Mouse (Mus musculus) CH12.LX (cell line): ENCODE data around the gene Podnl1. TPM values are rescaled to one million over a fixed set of nuclear protein-coding genes. Genes with fewer than 3 reads are reported as not detected.

Experiments used
- DNase-seq: peaks from one replicate; pipeline ENCODE4 v3.0.0-alpha.2; 2013; ENCODE audit errors: extremely low read depth
- H3K27ac ChIP-seq: 2 replicates; pipeline ENCODE4 v1.5.1; 2012; ENCODE audit warnings: low read depth, mild to moderate bottlenecking, control low read depth, moderate library complexity; ENCODE audit not compliant: insufficient read depth
- H3K27me3 ChIP-seq: replicated peaks from 2 replicates; pipeline ENCODE3; 2012; ENCODE audit warnings: inconsistent platforms
- H3K36me3 ChIP-seq, 2 experiments: replicated peaks in 1 of 2; 2 replicates each; pipeline versions ENCODE3 to v1.6.1; 2012; ENCODE audit warnings: inconsistent platforms in 1 of 2, low read length in 1 of 2, mild to moderate bottlenecking in 1 of 2, mixed read lengths in 1 of 2, moderate library complexity in 1 of 2; ENCODE audit not compliant: control insufficient read depth in 1 of 2, insufficient read depth in 1 of 2
- H3K4me1 ChIP-seq, 2 experiments: 2 replicates each; pipeline ENCODE4 v1.6.1; 2012; ENCODE audit warnings: inconsistent platforms in 1 of 2, moderate library complexity in 1 of 2; ENCODE audit not compliant: insufficient read depth in 2 of 2, control insufficient read depth in 1 of 2
- H3K4me2 ChIP-seq: 2 replicates; pipeline ENCODE4 v1.6.1; 2012; ENCODE audit warnings: low read depth, mild to moderate bottlenecking, control low read depth; ENCODE audit not compliant: poor library complexity, insufficient read depth, severe bottlenecking
- H3K4me3 ChIP-seq, 3 experiments: fragments of 150-350 bp in 1 of 3; sonication (generic) in 1 of 3; replicated peaks in 1 of 3; 2 replicates each; pipeline versions ENCODE3 to v1.5.1; 2011 to 2012; ENCODE audit warnings: low read depth in 2 of 3, low read length in 2 of 3, mild to moderate bottlenecking in 2 of 3, moderate library complexity in 2 of 3, control low read depth in 1 of 3, improper control_type of control experiment in 1 of 3, inconsistent platforms in 1 of 3, mixed read lengths in 1 of 3; ENCODE audit not compliant: poor library complexity in 1 of 3
- H3K79me2 ChIP-seq: replicated peaks from 2 replicates; pipeline ENCODE4 v1.6.1; 2012; ENCODE audit warnings: mild to moderate bottlenecking, moderate library complexity; ENCODE audit not compliant: control insufficient read depth, poor library complexity, insufficient read depth, severe bottlenecking; ENCODE audit errors: extremely low read depth
- H3K9ac ChIP-seq: 2 replicates; pipeline ENCODE4 v1.6.1; 2012; ENCODE audit warnings: low read depth, mild to moderate bottlenecking, control low read depth, moderate library complexity; ENCODE audit not compliant: insufficient read depth
- H3K9me3 ChIP-seq: replicated peaks from 2 replicates; pipeline ENCODE3; 2012; ENCODE audit warnings: low read length, inconsistent platforms, mixed read lengths
- BHLHE40 ChIP-seq: IDR thresholded peaks from 2 replicates; pipeline ENCODE4 v1.6.1; 2011; ENCODE audit warnings: mild to moderate bottlenecking, low read depth, low read length, improper control_type of control experiment
- CHD1 ChIP-seq: IDR thresholded peaks from 2 replicates; pipeline ENCODE4 v1.6.1; 2012; ENCODE audit warnings: low read depth, low read length, improper control_type of control experiment, inconsistent platforms
- CTCF ChIP-seq, 2 experiments: IDR thresholded peaks in 1 of 2; conservative IDR thresholded peaks in 1 of 2; 2 replicates each; pipeline ENCODE4 v1.5.1; 2011 to 2012; ENCODE audit warnings: low read depth in 2 of 2, low read length in 2 of 2, improper control_type of control experiment in 1 of 2, inconsistent platforms in 1 of 2, mild to moderate bottlenecking in 1 of 2, moderate library complexity in 1 of 2
- EP300 ChIP-seq: IDR thresholded peaks from 2 replicates; pipeline ENCODE4 v1.6.1; 2011; ENCODE audit warnings: low read length, improper control_type of control experiment
- HCFC1 ChIP-seq: IDR thresholded peaks from 2 replicates; pipeline ENCODE4 v1.6.1; 2012; ENCODE audit warnings: low read depth, mild to moderate bottlenecking, inconsistent platforms, low read length, improper control_type of control experiment
- IRF4 ChIP-seq: IDR thresholded peaks from 2 replicates; pipeline ENCODE4 v1.6.1; 2014; ENCODE audit warnings: low read depth, mild to moderate bottlenecking, inconsistent platforms, low read length, improper control_type of control experiment
- JUN ChIP-seq: IDR thresholded peaks from 2 replicates; pipeline ENCODE4 v1.6.1; 2011; ENCODE audit warnings: low read depth, mild to moderate bottlenecking, low read length, improper control_type of control experiment, moderate library complexity; ENCODE audit not compliant: insufficient read depth
- JUND ChIP-seq: conservative IDR thresholded peaks from 2 replicates; pipeline ENCODE4 v1.6.1; 2011; ENCODE audit warnings: low read depth, low read length, improper control_type of control experiment
- KAT2A ChIP-seq: IDR thresholded peaks from 2 replicates; pipeline ENCODE4 v1.6.1; 2012; ENCODE audit warnings: low read length, improper control_type of control experiment, inconsistent platforms; ENCODE audit not compliant: insufficient replicate concordance
- MAFK ChIP-seq: IDR thresholded peaks from 2 replicates; pipeline ENCODE4 v1.6.1; 2011; ENCODE audit warnings: low read length, improper control_type of control experiment; ENCODE audit not compliant: insufficient replicate concordance
- MAX ChIP-seq: IDR thresholded peaks from 2 replicates; pipeline ENCODE4 v1.6.1; 2011; ENCODE audit warnings: low read length, improper control_type of control experiment
- MEF2A ChIP-seq: IDR thresholded peaks from 2 replicates; pipeline ENCODE4 v1.6.1; 2014; ENCODE audit warnings: low read depth, mild to moderate bottlenecking, inconsistent platforms, low read length, improper control_type of control experiment, borderline replicate concordance
- MYC ChIP-seq: IDR thresholded peaks from 2 replicates; pipeline ENCODE4 v1.6.1; 2011; ENCODE audit warnings: low read depth, mild to moderate bottlenecking, improper control_type of control experiment, low read length
- NELFE ChIP-seq: IDR thresholded peaks from 2 replicates; pipeline ENCODE4 v1.6.1; 2011; ENCODE audit warnings: low read depth, low read length, improper control_type of control experiment
- NRF1 ChIP-seq: IDR thresholded peaks from 2 replicates; pipeline ENCODE4 v1.6.1; 2014; ENCODE audit warnings: low read depth, mild to moderate bottlenecking, inconsistent platforms, low read length, improper control_type of control experiment, moderate library complexity
- POLR2A ChIP-seq: IDR thresholded peaks from 2 replicates; pipeline ENCODE4 v1.6.1; 2011; ENCODE audit warnings: low read depth, mild to moderate bottlenecking, improper control_type of control experiment, low read length
- POLR2AphosphoS2 ChIP-seq: IDR thresholded peaks from 2 replicates; pipeline ENCODE4 v1.6.1; 2011; ENCODE audit warnings: low read depth, low read length, improper control_type of control experiment
- RAD21 ChIP-seq: IDR thresholded peaks from 2 replicates; pipeline ENCODE4 v1.6.1; 2011; ENCODE audit warnings: low read depth, mild to moderate bottlenecking, low read length, improper control_type of control experiment, moderate library complexity
- TCF12 ChIP-seq: IDR thresholded peaks from 2 replicates; pipeline ENCODE4 v1.6.1; 2014; ENCODE audit warnings: low read depth, mild to moderate bottlenecking, inconsistent platforms, low read length, improper control_type of control experiment
- USF1 ChIP-seq: IDR thresholded peaks from 2 replicates; pipeline ENCODE4 v1.6.1; 2014; ENCODE audit warnings: low read depth, mild to moderate bottlenecking, inconsistent platforms, low read length, improper control_type of control experiment
- ZC3H11A ChIP-seq: IDR thresholded peaks from 2 replicates; pipeline ENCODE4 v1.6.1; 2012; ENCODE audit warnings: low read depth, mild to moderate bottlenecking, inconsistent platforms, low read length, improper control_type of control experiment
- ZKSCAN1 ChIP-seq: IDR thresholded peaks from 2 replicates; pipeline ENCODE4 v1.6.1; 2012; ENCODE audit warnings: low read depth, inconsistent platforms, low read length, improper control_type of control experiment, borderline replicate concordance
- ZNF384 ChIP-seq: IDR thresholded peaks from 2 replicates; pipeline ENCODE4 v1.6.1; 2012; ENCODE audit warnings: low read depth, low read length, improper control_type of control experiment, inconsistent platforms
- dilution Hi-C: fragments of 300-500 bp; cut with MboI; formaldehyde crosslinking; loops from 2 replicates; pipeline ENCODE4 v1.14.3; 2020; ENCODE audit warnings: low sequenced_read_pairs; ENCODE audit not compliant: extremely low pct_unique_long_range_greater_than_20kb, extremely low pct_ligation_motif_present
- in situ Hi-C: fragments of 300-500 bp; cut with MboI; formaldehyde crosslinking; loops from 3 replicates; pipeline ENCODE4 v1.14.3; 2019; ENCODE audit warnings: low sequenced_read_pairs, low pct_ligation_motif_present, low pct_unique_long_range_greater_than_20kb, mixed read lengths
- polyA plus RNA-seq: library from polyadenylated mRNA; unstranded; fragments of >175 nt; gene quantifications from 2 replicates; pipeline ENCODE4 v1.2.1, GENCODE M21; 2012; ENCODE audit warnings: low read depth; ENCODE audit not compliant: insufficient read length
- total RNA-seq, 2 experiments: library from RNA; depleted of rRNA; stranded (reverse); fragments of 300-350 nt in 1 of 2; fragments of >200 nt in 1 of 2; gene quantifications; 2 replicates each; pipeline ENCODE4 v1.2.3; 2012 to 2014

Gene Podnl1
- total and polyA plus RNA-seq, 3 experiments = 0.98 to 2.8 (median 2.0) TPM

GRCm38 (mm10) chr8:84179946-84180345 is 54.2 kb downstream of the Podnl1 start:
- 0 out of 4 replicates have a peak, but pooled peaks cover 0 to 3% of the 10 kb centered on the region in 2 experiments for H3K4me1 ChIP-seq
- no peak overlapping the region for H3K4me2 ChIP-seq
- in situ Hi-C loops = loop anchor here (10.0 kb wide), 1 partner anchor 95 kb away; the partner anchor contains the start of gene Ccdc130
- no peaks in the 10 kb centered on the region for H3K79me2 ChIP-seq
- H3K9me3 ChIP-seq = peaks cover under 1% of the 10 kb centered on the region
- no peak for TF ChIP-seq EP300
- TF ChIP-seq POLR2AphosphoS2 = no peak
- TF ChIP-seq USF1 = no peak
- no peak for TF ChIP-seq KAT2A
- no peak for TF ChIP-seq CTCF (conservative IDR thresholded peaks at IDR 0.05 in 1 of 2, IDR thresholded peaks at IDR 0.05 in 1 of 2; ENCODE audit: low read depth in 2 of 2, low read length in 2 of 2)
- TF ChIP-seq MEF2A = no peak
- DNase-seq = no peak
- dilution Hi-C loops = no loop called here
- no peak overlapping the region for H3K4me3 ChIP-seq
- peaks cover 30% of the 10 kb centered on the region for H3K27me3 ChIP-seq
- no peak overlapping the region for H3K27ac ChIP-seq
- no peak overlapping the region for H3K9ac ChIP-seq
- H3K36me3 ChIP-seq = no peaks in the 10 kb centered on the region

DNA sequence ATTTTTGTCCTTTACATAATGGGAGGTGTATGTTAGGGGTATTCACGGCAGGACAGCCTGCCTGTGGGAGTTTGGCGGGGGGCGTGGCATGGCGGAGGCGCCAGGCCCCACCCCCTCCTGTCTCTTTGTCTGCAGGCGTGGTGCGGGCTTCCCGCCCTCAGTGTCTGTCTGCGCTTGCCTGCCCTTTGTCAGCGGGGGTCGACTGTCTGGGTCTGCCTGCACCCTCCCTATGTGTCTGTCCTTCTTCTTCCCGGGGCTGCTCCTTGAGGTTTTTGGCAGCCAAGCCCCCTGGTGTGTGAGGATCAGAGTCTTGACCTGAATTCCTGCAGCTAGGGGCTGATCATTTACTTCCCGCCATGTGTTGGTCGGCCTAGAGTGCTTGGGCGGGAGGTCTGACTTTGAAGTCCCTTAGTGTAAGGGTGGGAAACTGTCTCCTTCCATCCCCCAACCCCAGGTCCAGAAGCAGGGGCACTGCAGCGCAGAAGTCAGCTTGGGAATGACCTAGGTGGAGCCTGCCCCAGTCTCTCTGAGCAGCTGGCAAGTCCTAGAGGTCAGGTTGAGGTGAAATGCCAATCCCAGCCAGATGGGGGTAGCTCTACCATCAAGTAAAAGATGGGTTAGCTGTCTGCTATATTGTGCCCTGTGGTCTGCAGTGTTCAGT is 54.9 kb downstream of the Podnl1 start:
- H3K4me3 ChIP-seq = no peak overlapping the region

More for the DNA sequence above, 54.9 kb downstream of the Podnl1 start:
- H3K36me3 ChIP-seq = no peaks in the 10 kb centered on the region
- DNase-seq = no peak
- dilution Hi-C loops = no loop called here
- H3K9me3 ChIP-seq = peaks cover 4% of the 10 kb centered on the region
- TF ChIP-seq JUN (no peak), ZNF384 (no peak), POLR2A (no peak), ZKSCAN1 (no peak), POLR2AphosphoS2 (no peak), CHD1 (no peak), ZC3H11A (no peak), JUND (no peak), EP300 (no peak), NRF1 (no peak), HCFC1 (no peak), MYC (no peak), BHLHE40 (no peak), MAX (no peak), IRF4 (no peak), RAD21 (no peak), CTCF (conservative IDR thresholded peaks at IDR 0.05 in 1 of 2, IDR thresholded peaks at IDR 0.05 in 1 of 2; ENCODE audit: low read depth in 2 of 2, low read length in 2 of 2) (no peak; a peak in 1 of 4 replicates), TCF12 (no peak), NELFE (no peak), MAFK (no peak)
- TF ChIP-seq, all 38 proteins: peak for 0
- no peak overlapping the region for H3K4me2 ChIP-seq
- in situ Hi-C loops = loop anchor here (10.0 kb wide), 1 partner anchor 94 kb away; the partner anchor contains the start of gene Ccdc130
- no peak overlapping the region for H3K9ac ChIP-seq
- peaks cover 24% of the 10 kb centered on the region for H3K27me3 ChIP-seq
- H3K79me2 ChIP-seq = no peaks in the 10 kb centered on the region
- no peak overlapping the region for H3K27ac ChIP-seq
- 0 out of 4 replicates have a peak, but pooled peaks cover 0 to 3% of the 10 kb centered on the region in 2 experiments for H3K4me1 ChIP-seq
